Mouse (Mus musculus) lung, postnatal 0 days (tissue): ENCODE data around the gene Gm12569.

Source experiments
- CTCF ChIP-seq: IDR thresholded peaks from 2 replicates; pipeline ENCODE4 v1.5.1; 2016; ENCODE audit warnings: antibody characterized with exemption, mild to moderate bottlenecking
- EP300 ChIP-seq: IDR thresholded peaks from 2 replicates; pipeline ENCODE4 v1.6.1; 2016; ENCODE audit warnings: antibody characterized with exemption, mild to moderate bottlenecking, control low read depth

DNA sequence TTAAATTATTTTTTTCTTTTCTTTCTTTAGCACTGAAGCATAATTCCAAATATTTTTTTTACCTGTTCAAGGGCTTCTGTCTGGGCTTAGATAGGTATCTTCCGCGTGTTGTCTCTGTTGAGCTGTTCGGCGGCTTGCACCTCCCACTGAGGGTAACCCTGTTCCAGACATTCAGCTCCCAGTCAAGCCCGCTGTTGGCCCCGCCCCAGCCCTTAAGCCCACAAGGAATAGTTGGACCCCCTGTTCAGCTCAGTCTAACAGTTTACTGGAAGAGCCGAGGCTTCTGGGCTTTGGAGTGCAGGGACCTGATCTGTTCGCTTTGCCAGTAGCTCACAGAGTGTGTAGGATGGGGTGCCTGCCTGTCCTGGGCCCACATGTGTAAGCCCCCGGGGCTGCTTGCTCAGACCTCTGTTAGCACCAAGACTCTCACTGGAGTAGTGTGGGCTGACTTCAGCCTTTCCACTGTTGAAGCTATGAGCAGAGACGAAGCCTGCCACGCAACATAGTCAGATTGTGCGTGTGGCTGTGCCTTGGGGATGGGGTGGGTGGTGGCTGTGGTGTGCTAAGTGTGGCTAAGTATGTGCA is 785 bp upstream of the Gm12569 start:
- TF ChIP-seq CTCF (no peak), EP300 (no peak)
